ENCODE assay signal across 25 mouse cellular contexts in genomic region chr16:47843169-47843568, GRCm38 (mm10).
DNase-seq lines count a peak whose midpoint lies in the region; ATAC-seq and TF ChIP-seq lines count a peak whose summit lies in the region.
"Had no signal": no experiment of that assay in that cellular context is flagged by ENCODE, and none has a peak within 500 bp of the region (broad histone marks: within the 10 kb centered on the region; RNA-seq: fewer than 3 reads in every experiment).

No protein-coding gene starts in this region.

- H3ac ChIP-seq in myocyte (ENCODE audit: control insufficient read depth, insufficient read length) = no peak overlapping the region

- H3K4me1 ChIP-seq in neural tube, embryonic 14.5 days (ENCODE audit: control insufficient read depth, insufficient read depth, low read length) = no peaks in the 10 kb centered on the region
- H3K4me1 ChIP-seq in neural tube, embryonic 15.5 days = no peaks in the 10 kb centered on the region
- H3K4me1 ChIP-seq: embryonic facial prominence, embryonic 12.5 days; embryonic facial prominence, embryonic 15.5 days; heart, embryonic 10.5 days; heart, embryonic 13.5 days; intestine, embryonic 15.5 days had no signal

- no peak overlapping the region for H3K27ac ChIP-seq in neural tube, embryonic 14.5 days (ENCODE audit: low read depth, low read length)
- no peak overlapping the region for H3K27ac ChIP-seq in neural tube, embryonic 15.5 days (replicated peaks)
- H3K27ac ChIP-seq: embryonic facial prominence, embryonic 12.5 days; embryonic facial prominence, embryonic 15.5 days; heart, adult 2 months; heart, embryonic 10.5 days; heart, embryonic 13.5 days; intestine, embryonic 15.5 days had no signal

- H3K9ac ChIP-seq in neural tube, embryonic 14.5 days (replicated peaks; ENCODE audit: low read depth, low read length) = no peak overlapping the region
- no peak overlapping the region for H3K9ac ChIP-seq in neural tube, embryonic 15.5 days (replicated peaks)
- H3K9ac ChIP-seq: embryonic facial prominence, embryonic 12.5 days; embryonic facial prominence, embryonic 15.5 days; forebrain, postnatal 0 days; heart, embryonic 13.5 days; intestine, embryonic 15.5 days had no signal

- no peak for DNase-seq in frontal cortex, postnatal 10 days (ENCODE audit: low spot score in 2 of 2)
- no peak for DNase-seq in cerebellum, adult 11-12 months
- DNase-seq: adrenal gland, postnatal 25 days; cerebellum, adult 2 months; cerebellum, adult 9-11 months; cerebellum, postnatal 25 days; forebrain, postnatal 0 days; gastrocnemius, postnatal 10 days; gastrocnemius, postnatal 36 days; heart, adult 2 months; heart, postnatal 14 days; heart, postnatal 4 days; kidney, adult 11 months had no signal

- H3K36me3 ChIP-seq in neural tube, embryonic 14.5 days (ENCODE audit: control insufficient read depth, insufficient read depth, low read length) = no peaks in the 10 kb centered on the region
- no peaks in the 10 kb centered on the region for H3K36me3 ChIP-seq in neural tube, embryonic 15.5 days
- no peaks in the 10 kb centered on the region for H3K36me3 ChIP-seq in myocyte (ENCODE audit: control insufficient read depth, insufficient read depth)
- H3K36me3 ChIP-seq: embryonic facial prominence, embryonic 12.5 days; embryonic facial prominence, embryonic 15.5 days; heart, embryonic 10.5 days; heart, embryonic 13.5 days; intestine, embryonic 15.5 days had no signal

- H3K79me2 ChIP-seq in myocyte (ENCODE audit: control insufficient read depth, insufficient read depth) = no peaks in the 10 kb centered on the region

- no peak overlapping the region for H3K4me3 ChIP-seq in neural tube, embryonic 14.5 days (ENCODE audit: low read depth, low read length)
- H3K4me3 ChIP-seq in neural tube, embryonic 15.5 days (replicated peaks) = no peak overlapping the region
- no peak overlapping the region for H3K4me3 ChIP-seq in myocyte
- H3K4me3 ChIP-seq: embryonic facial prominence, embryonic 12.5 days; embryonic facial prominence, embryonic 15.5 days; heart, adult 2 months; heart, embryonic 10.5 days; heart, embryonic 13.5 days; intestine, embryonic 15.5 days had no signal

- no peak for TF ChIP-seq POLR2A in myocyte (IDR thresholded peaks at IDR 0.05; ENCODE audit: insufficient read length, low read depth)

- WGBS in neural tube, embryonic 14.5 days = 77% methylated on average over 3 of the region's 3 CpGs
- WGBS in neural tube, embryonic 15.5 days = 72% methylated on average over 3 of the region's 3 CpGs

- H3K4me2 ChIP-seq in neural tube, embryonic 14.5 days (ENCODE audit: low read depth, low read length) = no peak overlapping the region
- H3K4me2 ChIP-seq in neural tube, embryonic 15.5 days = no peak overlapping the region
- peak overlapping the region; percentile 60 for H3K4me2 ChIP-seq in myocyte (ENCODE audit: low read depth)
- H3K4me2 ChIP-seq: embryonic facial prominence, embryonic 12.5 days; embryonic facial prominence, embryonic 15.5 days; heart, embryonic 13.5 days; intestine, embryonic 15.5 days had no signal

- ATAC-seq in frontal cortex, adult (ENCODE audit: low TSS enrichment) = peak; percentile 81
- 0 out of 2 replicates have a peak, but pooled peaks have one; percentile 28 for ATAC-seq in neural tube, embryonic 14.5 days (ENCODE audit: low read depth)
- ATAC-seq in neural tube, embryonic 15.5 days (ENCODE audit: low FRiP score) = no peak
- ATAC-seq: forebrain, embryonic 14.5 days; forebrain, postnatal 0 days; hindbrain, embryonic 16.5 days; intestine, embryonic 15.5 days; Patski had no signal

- H3K27me3 ChIP-seq in neural tube, embryonic 14.5 days (ENCODE audit: control insufficient read depth, insufficient read depth, low read length) = no peaks in the 10 kb centered on the region
- no peaks in the 10 kb centered on the region for H3K27me3 ChIP-seq in neural tube, embryonic 15.5 days (replicated peaks)
- no peaks in the 10 kb centered on the region for H3K27me3 ChIP-seq in myocyte (ENCODE audit: control insufficient read depth, insufficient read depth, insufficient read length)
- H3K27me3 ChIP-seq: embryonic facial prominence, embryonic 12.5 days; embryonic facial prominence, embryonic 15.5 days; heart, embryonic 13.5 days; intestine, embryonic 15.5 days; Patski had no signal

- no peaks in the 10 kb centered on the region for H3K9me3 ChIP-seq in neural tube, embryonic 14.5 days (ENCODE audit: control insufficient read depth, low read length)
- H3K9me3 ChIP-seq in neural tube, embryonic 15.5 days (replicated peaks) = no peaks in the 10 kb centered on the region
- H3K9me3 ChIP-seq: embryonic facial prominence, embryonic 12.5 days; embryonic facial prominence, embryonic 15.5 days; heart, embryonic 10.5 days; heart, embryonic 13.5 days; intestine, embryonic 15.5 days had no signal

TF ChIP-seq in myocyte, 11 proteins besides CTCF, POLR2A, EP300 and RAD21:
- TF ChIP-seq TCF3 (IDR thresholded peaks at IDR 0.05; ENCODE audit: insufficient read length, low read depth) = no peak
- TF ChIP-seq MAX (IDR thresholded peaks at IDR 0.05; ENCODE audit: low read depth) = no peak
- peak in 2 of 3 experiments; percentile 1 to 46 for TF ChIP-seq MYOD1 (IDR thresholded peaks at IDR 0.05; ENCODE audit: control insufficient read depth in 1 of 3, insufficient read length in 2 of 3, low read depth in 2 of 3)
- no peak for TF ChIP-seq REST (IDR thresholded peaks at IDR 0.05; ENCODE audit: insufficient read depth, insufficient read length)
